Mouse (Mus musculus) monocyte, adult 2 months (primary cell): ENCODE results near the gene Kcnh3.

Experiments used
- DNase-seq, 2 experiments: peaks; one replicate each; pipeline ENCODE4 v3.0.0; 2022; ENCODE audit warnings: low spot score in 2 of 2, low read depth in 1 of 2

Gene Kcnh3

GRCm38 (mm10) chr15:99284527-99285188 is 60.0 kb downstream of the Kcnh3 start:
- no peak for DNase-seq

GRCm38 (mm10) chr15:99285189-99285535 is 60.5 kb downstream of the Kcnh3 start:
- no peak for DNase-seq

GRCm38 (mm10) chr15:99290586-99290985 is 65.9 kb downstream of the Kcnh3 start:
- no peak for DNase-seq
